Mouse (Mus musculus): ENCODE measurements around the gene C2cd3.
"Not testable (repeated sequence)": the region's sequence is repeated elsewhere in the genome, so short reads cannot be mapped to it uniquely, and the experiment has no call there.

The C2cd3 gene

DNA sequence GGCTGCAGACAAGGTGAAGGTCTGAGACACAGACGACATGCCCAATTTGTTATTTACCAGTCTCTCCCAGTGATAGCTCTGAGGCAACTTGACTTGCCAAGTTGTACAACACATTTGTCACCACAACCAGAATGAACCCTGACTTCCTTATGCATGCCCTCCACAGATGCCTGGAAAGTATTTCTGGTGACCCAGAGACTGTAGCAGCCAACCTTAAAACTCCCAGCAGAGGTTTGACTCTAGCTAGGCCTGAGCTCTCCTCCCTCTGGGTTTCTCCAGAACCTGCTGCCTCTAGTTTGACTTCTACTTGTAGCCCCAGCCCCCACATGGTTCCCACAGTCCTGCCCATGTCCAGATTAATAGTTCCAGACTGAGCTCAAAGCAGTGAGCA is 99.4 kb downstream of the C2cd3 start:
- DNase-seq (ENCODE audit: low spot score): no peak

DNA sequence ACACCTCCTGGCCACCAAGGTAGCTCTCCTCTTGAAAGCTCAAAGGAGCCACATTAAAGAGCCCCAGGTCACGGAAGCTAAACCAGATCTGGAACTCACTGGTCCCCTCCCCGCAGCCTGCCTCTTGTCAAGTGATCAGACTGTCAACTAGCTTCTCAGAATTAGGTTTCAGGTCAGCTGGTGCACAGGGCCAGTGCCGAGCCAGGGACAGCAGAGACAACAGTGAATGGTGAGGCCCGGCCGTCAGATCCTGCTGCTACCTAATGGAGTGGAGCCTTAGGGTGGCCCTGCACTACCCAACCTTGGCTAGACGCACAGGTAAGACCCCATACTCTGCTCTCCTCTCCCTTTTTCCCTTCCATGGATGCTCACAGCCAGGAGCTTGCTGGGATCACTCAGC is 100.7 kb downstream of the C2cd3 start, which contains the start of gene Ucp3:
TSS of gene Ucp3 (plus strand) at position 214 of the 400 bp plus-strand sequence.
- DNase-seq (ENCODE audit: low spot score): no peak

DNA sequence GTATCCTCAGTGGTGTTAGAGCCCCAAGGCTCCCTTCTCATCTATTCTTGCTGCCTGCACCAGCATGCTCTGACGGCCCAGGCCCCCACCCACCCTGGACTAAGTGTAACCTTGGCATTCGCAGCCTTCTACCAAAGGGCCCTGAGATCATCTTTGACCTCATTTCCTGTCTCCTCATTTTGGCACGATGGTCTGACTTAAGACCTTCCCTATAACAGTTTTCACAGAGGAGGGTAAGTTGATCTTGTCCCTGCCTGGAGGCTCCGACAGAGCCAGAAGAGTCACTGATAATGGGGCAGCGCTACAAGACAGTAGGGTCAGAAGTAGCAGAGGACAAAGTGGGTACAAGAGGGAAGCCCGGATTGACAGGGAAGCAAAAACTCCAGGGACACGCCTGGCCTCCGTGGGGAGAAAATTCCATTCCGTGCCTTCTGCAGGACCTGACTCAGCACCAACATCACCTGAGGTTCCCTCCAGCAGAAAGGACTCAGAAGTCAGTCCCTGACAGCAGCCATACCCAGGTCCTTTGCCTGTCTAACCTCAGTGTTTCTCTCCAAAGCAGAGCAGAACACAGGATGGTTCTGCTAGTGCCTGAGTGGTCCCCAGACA is 101.9 kb downstream of the C2cd3 start:
- no peak for DNase-seq (ENCODE audit: low spot score)

DNA sequence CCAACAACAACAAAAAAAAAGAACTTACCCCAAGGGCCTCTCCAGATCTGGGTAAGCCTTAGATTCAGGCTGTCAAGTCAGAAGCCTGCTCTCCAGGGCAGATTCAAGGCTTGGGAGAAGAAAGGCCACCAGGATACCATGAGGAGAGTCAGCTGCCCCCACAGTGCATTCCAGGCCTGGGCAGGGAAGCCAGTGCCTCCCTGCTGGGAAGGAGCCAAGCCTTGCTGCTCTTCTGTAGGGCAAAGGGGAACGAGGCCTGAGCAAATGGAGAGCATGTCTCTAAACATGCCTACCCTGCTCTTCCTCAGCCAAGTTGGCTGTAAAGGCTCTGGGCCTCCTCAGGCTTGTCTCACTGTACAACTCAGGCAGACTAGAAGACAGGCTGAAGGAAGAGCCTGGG is 102.6 kb downstream of the C2cd3 start:
- no peak for DNase-seq (ENCODE audit: low spot score)

DNA sequence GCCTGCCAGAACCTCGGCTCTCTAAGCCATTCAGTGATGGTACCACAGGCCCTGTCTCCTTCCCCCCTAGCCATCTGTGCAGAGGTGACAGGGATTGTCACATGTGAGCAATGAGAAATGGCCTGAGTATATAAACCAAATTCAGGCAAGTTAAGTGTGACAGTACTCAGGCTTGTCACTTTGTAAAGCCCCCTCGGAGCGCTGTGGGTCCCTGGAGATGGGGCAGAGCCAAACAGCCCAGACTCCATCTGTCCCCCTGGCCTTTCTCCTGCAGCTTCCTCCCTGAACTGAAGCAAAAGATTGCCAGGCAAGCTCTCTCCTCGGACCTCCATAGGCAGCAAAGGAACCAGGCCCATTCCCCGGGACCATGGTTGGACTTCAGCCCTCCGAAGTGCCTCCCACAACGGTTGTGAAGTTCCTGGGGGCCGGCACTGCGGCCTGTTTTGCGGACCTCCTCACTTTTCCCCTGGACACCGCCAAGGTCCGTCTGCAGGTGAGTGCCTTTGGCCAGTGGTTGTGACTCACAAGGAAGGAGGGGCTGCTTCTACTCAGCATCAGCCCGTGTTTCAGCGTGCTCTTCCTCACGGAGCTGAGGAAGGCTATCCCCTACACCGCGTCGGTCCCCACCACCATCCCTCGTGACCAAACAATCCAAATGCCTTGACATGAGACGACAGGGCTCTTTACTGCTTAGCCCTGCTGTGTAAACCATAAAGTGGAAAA is 107.2 kb downstream of the C2cd3 start:
- no peak for DNase-seq (ENCODE audit: low spot score)

DNA sequence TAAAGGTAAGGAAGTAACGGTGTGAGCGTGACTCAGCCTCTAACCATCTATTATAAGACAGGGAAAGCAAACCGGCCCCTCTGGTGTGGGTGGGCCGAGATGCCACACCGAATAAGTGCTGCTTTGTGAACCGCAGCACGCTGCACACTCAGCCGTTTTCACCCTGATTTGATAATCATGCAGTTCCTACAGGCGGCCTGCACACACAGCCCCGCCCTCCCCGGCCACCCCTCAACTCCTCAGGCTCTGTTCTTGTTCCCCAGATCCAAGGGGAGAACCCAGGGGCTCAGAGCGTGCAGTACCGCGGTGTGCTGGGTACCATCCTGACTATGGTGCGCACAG is 107.8 kb downstream of the C2cd3 start:
- DNase-seq (ENCODE audit: low spot score): no peak

DNA sequence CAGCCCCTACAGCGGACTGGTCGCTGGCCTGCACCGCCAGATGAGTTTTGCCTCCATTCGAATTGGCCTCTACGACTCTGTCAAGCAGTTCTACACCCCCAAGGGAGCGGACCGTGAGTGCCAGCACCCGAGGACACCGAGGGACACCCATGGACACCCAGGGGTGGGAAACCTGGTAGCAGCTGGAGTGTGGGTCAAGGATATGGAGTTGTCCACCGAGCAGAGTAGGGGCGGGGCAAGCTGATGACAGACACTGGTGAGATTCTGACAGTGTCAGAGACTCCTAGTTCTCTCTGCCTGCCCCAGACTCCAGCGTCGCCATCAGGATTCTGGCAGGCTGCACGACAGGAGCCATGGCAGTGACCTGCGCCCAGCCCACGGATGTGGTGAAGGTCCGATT is 108.1 kb downstream of the C2cd3 start:
- DNase-seq (ENCODE audit: low spot score): no peak

DNA sequence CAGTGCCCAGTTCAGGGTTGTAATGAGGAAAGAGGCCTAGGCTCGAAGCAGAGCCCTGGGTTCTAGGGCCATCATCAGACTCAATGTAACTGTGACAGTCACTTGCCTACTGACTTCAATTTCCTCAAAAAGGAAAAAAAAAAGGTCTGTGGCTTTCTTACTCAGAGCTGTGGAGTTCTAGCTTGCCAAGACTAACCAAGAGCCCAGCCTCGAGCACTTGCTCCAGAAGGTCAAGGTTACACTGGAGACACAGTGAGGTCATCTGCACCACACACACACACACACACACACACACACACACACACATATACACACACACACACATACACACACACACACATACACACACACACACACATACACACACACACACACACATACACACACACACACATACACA is 110.0 kb downstream of the C2cd3 start:
- DNase-seq (ENCODE audit: low spot score): not testable (repeated sequence)

DNA sequence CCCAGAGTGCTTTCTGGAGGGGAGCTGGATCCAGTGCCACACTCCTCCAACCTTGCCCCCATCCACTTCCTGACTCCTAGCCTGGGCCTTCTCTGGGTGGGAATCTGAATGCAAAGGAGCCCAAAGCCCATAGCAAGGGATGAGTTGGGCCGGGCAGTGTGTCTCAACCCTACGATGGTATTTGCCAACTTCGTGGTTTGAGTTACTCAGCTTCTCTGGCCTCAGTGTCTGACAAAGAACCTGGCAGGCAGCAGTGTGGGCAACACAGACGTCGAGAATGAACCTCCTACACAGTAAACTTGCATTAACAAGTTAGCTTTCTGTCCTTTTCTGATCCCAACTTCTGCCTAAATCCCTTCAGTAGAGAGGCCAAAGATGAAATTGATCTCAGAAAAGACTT is 112.5 kb downstream of the C2cd3 start:
- no peak for DNase-seq (ENCODE audit: low spot score)

DNA sequence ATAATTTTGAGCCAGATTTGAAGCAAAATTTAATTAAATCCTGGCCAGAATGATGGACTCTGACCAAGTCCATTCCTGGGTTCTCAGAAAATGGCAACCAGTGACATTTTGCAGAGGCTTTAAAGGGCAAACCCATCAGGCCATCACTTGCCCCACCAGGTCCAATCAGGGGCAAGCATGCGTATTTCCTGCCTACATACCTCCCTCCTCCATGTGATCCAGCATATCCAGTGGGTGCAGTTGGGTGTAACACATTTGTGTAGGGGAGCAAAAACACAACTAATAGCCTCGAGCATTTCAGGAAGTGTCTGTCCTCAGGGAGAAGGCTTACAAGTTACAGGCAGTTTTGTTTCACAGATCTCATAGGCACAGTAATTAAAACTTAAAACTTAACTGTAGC is 115.3 kb downstream of the C2cd3 start:
- no peak for DNase-seq (ENCODE audit: low spot score)

DNA sequence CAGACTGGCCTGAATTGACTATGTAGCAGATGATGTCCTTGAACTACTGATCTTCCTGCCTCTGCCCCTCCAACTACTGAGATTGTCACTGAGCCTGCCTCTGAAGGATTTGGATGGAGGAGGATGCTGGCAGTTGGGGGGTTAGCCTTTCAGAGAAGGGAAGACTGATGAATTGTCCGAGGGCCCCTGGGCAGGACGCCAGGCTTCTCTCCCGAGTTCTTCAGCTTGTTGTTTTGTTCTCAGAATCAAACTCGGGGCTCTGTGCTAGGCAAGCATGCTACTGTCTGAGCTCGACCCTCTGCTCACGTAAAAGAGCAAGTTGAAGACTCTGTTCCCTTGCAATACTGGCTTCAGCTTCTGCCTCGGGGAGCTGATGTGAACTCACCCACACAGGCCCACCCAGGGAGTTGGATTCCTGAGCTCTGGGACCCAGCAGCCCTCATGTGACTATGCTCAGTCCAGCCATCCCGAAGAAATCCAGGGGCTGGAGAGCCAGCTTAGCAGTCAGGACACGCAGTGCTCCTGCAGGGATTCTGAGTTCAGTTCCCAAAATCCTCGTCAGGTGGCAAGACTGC is 116.5 kb downstream of the C2cd3 start:
- DNase-seq (ENCODE audit: low spot score): no peak

DNA sequence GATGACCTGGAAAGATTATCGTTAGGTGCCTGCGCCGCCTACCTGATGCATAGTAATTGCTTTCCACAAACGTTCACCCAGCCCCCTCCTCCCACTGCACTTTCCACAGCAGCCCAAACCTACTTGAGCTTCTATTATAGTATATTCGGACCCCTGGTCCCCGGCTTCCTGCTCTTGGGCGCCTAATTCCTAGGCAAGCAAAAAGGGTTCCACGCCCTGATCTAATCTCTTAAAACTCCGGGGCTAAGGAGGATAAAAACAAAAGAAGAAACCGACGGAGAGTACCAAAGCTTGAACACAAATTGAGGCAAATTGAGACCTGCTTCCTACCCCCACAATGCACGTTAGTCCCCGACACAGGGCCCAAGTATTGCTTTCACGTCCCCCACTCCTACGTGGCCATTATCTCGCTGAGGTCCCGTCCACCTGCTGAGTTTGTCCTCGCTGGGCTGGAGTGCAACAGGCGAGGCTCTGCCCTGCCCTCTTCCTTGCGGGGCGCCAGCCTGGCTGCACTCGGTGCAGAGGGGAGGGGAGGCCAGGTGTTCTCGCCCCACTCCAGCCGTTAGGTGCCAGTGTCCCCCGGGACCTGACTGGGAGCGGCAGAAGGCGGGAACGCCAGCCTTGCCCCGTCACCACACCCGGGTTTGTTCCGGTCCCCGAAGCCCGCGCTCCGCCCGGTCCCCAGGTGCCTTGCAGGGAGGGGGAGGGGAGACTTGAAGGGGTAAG is 120.5 kb downstream of the C2cd3 start:
- DNase-seq (ENCODE audit: low spot score): no peak

DNA sequence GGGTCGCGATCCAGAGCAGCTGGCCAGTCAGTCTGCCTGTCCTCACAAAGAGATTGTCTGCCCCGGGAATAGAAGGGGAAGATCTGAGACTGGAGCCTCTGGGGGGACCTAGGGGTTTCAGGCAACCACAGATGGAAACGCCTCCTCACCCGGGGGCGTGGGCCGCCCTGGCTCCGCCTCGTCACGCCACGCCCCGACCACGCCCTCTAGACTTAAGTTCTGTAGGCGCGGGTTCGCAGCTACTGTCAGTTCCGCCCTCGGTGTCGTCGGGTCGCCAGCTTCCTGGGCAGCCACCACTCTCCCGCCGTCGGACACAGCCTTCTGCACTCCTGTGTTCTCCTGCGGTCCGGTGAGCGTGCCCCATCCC is 121.1 kb downstream of the C2cd3 start, which contains the start of gene Ucp2:
TSS of gene Ucp2 (plus strand) at position 221 of the 367 bp plus-strand sequence.
- DNase-seq (ENCODE audit: low spot score): peak; percentile 61

DNA sequence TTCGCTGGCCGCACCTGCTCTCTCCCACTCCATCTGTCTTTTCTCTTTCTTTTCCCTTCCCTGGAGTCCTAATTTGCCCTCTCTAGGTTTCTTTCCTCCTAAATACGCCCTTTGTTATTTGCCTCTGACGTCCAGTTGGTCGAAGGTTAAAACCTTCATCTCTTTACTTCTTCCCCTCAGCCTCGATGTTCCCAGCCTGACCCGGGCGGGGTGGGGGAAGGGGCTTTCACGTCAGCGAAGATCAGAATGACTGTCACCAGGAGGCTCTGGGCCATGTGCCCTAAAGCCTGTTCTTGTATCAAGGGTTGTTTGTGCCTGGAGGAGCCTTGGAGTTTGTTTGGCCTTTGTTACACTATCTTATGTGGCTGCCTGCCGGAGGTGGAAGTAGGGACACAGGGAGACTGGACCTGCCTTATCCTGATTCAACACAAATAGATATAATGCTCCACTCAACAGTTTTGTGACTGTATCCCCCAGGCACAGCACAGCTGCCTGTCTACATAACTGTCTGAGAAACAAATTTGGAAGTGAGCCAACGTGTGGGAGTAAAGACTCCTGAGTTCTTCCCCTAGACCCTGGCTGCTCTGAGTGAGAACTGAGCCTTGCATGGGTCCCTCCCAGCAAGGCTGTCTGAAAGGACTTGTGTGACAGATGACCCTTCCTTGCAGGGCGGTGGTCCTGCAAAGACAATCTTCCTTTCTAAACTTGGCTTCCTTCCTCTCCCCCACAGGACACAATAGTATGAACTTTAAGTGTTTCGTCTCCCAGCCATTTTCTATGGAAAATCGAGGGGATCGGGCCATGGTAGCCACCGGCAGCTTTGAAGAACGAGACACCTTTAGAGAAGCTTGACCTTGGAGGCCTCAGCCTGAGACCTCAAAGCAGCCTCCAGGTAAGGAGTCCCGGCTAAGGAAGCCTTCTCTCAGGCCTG is 121.7 kb downstream of the C2cd3 start:
- no peak for DNase-seq (ENCODE audit: low spot score)

DNA sequence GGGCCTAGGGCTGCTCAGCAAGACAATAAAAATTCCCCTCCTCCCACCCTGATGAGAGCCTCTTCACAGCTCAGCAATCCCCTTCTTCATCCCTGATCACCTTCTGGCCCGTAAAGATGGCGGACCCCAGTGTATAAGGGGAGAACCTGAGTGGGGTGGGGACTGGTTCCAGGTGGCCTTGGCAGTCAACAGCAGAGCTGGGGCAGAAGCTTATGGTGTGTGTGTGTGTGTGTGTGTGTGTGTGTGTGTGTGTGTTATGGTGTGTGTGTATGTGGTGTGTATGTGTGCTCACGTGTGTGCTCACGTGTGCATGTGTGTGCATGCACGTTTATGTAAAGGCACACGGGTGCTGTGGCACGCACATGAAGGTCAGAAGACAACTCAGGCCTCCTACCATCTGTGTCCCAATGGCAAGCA is 122.4 kb downstream of the C2cd3 start:
- no peak for DNase-seq (ENCODE audit: low spot score)

DNA sequence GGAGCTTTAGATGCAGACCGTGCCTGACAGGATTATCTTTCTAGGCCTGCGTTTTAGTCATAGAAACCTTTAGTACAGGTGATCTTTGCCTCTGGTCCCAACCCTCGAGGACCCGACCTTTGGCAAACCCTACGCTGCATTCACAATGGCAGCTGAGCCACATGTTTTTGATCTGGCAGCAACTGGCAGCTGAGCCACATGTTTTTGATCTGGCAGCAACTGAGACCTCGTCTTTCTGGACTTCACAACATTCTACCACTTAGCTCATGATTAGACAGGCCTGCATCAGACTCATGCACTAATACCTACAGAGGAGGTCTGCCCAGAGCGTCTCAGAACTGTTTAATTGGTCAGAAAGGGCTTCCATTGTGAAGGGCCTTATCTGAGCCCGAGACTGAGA is 123.0 kb downstream of the C2cd3 start:
- DNase-seq (ENCODE audit: low spot score): no peak

DNA sequence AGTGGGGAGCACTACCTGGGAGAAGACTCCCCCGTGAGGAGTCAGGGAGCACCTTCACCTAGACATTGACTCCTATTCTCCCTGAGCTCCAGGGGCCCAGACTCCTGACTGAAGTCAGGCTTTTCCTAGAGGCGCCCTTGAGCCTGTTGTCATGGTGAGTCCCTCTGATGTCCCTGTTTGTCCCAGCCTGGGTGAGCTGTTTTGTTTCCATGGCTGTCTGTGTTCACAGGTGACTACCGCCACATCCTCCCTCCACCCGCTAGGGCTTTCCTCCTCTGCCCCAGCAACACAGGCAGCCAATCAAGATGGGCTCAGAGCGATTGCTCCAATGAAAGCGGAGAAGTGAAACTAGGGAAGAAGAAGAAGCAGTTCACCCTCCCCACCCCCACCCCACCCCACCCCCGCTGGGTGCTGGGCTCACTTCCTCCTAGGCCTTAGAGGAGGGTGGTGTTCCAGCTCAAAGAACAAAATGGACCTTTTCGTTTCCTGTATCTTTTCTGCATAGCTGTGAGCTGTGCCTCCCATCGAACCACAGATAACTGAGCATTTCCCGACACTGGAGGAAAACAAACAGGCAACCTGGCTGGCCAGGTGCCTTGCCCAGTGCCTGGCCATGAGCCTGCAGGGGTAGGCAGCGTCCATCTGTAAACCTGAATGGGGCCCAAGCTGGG is 123.7 kb downstream of the C2cd3 start:
- DNase-seq (ENCODE audit: low spot score): no peak

DNA sequence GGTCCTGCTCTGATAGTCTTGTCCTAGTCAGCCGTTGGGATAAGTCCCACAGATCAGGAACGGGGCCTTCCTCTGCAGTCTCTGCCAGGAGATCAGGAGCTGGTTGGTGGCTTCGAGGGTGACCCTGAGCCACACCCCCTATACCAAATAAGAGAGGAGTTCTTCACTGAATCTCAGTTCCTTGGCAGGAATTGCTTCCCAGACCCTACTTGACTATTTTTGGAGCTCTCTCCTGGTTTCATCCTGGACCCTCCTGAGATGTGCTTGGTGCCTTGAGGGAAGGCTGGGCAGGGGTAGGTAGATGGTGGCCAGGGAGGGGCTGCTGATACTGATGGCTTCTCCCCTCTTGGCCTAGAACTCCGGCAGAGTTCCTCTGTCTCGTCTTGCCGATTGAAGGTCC is 124.3 kb downstream of the C2cd3 start:
- no peak for DNase-seq (ENCODE audit: low spot score)

DNA sequence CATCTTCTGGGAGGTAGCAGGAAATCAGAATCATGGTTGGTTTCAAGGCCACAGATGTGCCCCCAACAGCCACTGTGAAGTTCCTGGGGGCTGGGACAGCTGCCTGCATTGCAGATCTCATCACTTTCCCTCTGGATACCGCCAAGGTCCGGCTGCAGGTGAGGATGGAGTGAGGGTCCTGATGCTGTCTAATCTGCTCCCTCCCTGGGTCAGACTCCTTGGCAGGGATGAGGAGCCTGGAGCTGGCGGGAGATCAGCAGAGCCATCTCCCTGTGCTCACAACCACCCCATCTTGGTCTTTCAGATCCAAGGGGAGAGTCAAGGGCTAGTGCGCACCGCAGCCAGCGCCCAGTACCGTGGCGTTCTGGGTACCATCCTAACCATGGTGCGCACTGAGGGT is 124.8 kb downstream of the C2cd3 start:
- no peak for DNase-seq (ENCODE audit: low spot score)

DNA sequence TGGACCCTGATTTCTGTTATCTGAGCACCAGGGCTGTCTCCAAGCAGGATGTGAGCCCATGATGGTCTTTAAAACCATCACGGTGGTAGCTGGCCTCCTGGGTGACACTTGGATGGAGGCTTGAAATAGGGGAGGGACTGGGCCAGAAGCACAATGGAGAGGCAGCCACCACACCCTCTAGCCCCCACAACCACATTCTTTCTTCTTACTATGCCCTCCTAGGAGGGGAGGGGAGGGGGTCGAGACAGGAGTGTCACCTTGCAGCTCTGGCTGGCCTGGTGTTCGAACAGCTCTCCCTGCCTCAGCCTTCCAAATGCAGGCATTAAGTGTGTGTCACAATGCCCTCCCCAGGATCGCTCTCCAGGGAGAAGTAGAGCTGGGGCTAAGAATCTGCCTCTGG is 125.4 kb downstream of the C2cd3 start:
- DNase-seq (ENCODE audit: low spot score): no peak

DNA sequence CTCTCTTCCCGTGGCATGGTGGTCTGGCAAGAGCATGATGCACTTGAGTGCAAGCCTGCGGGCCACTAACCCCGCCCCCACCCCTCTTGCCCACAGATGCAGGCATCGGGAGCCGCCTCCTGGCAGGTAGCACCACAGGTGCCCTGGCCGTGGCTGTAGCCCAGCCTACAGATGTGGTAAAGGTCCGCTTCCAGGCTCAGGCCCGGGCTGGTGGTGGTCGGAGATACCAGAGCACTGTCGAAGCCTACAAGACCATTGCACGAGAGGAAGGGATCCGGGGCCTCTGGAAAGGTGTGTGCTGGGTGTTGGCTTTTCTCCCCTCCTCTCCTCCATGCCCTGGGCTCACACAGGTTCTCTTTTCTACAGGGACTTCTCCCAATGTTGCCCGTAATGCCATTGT is 125.9 kb downstream of the C2cd3 start:
- no peak for DNase-seq (ENCODE audit: low spot score)

All from urinary bladder, postnatal 10 days (tissue).